Mouse (Mus musculus): Measurements from ENCODE around the gene Olfr1086.
"Not testable (repeated sequence)": the region's sequence is repeated elsewhere in the genome, so short reads cannot be mapped to it uniquely, and the experiment has no call there.

The Olfr1086 gene

DNA sequence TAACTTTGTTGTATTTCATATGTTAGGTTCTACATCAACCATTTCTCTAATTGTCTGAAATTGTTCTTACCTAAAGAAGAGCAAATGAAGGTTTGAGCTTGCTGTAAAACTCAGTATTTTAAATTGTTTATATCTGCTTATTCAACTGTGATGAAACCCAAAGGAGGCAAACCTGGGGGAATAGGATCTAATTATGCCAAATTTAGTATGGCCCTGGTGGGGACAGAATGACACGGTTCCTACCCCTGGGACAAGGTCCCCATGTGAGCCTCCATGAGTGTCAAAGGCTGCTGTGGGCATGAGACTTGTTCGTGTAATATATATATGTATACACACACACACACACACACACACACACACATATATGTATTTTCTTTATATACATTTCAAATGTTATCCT, at the start of gene Olfr1086:
Olfr1086 (minus strand) TSS at position 101 of the 400 bp plus-strand sequence.
- no peaks in the 10 kb centered on the region for H3K36me3 ChIP-seq (ENCODE audit: insufficient read depth, low read length)
- TF ChIP-seq NANOG (IDR thresholded peaks at IDR 0.05; ENCODE audit: borderline replicate concordance, low read length) = no peak
- no peak for TF ChIP-seq POU5F1 (IDR thresholded peaks at IDR 0.05; ENCODE audit: borderline replicate concordance, low read length)
- TF ChIP-seq CTCF (conservative IDR thresholded peaks at IDR 0.05; ENCODE audit: low read length) = no peak
- no peaks in the 10 kb centered on the region for H3K4me1 ChIP-seq (replicated peaks; ENCODE audit: low read depth, low read length)
- no peaks in the 10 kb centered on the region for H3K9me3 ChIP-seq (ENCODE audit: low read length)
- H3K27me3 ChIP-seq (ENCODE audit: insufficient read depth, low read length) = no peaks in the 10 kb centered on the region
- no peak within 1 kb of the TSS for H3K4me3 ChIP-seq (replicated peaks; ENCODE audit: low read length)

DNA sequence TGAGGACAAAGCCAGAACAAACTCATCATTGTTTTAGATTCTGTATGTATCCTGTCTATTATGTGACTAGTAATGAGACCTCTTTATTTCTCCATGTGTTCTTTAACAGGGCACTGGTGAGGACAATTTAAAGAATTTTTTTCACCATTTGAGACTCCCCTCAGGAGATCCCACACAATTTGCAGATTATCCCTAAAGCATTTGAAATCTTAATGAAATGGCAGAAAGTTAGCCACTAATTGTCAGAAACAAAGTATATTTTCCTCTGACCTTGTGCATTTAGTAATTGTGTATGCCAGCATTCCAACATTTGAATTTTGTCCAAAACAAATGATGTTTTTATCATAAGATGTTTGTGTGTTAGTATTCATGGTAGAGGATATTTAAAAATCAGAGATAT, 18.4 kb upstream of the Olfr1086 start, which contains the start of gene Olfr1087:
Olfr1087 (minus strand) TSS at position 101 of the 400 bp plus-strand sequence.
- H3K9me3 ChIP-seq (ENCODE audit: low read length) = no peaks in the 10 kb centered on the region
- no peaks in the 10 kb centered on the region for H3K27me3 ChIP-seq (ENCODE audit: insufficient read depth, low read length)
- no peak within 1 kb of the TSS for H3K4me3 ChIP-seq (replicated peaks; ENCODE audit: low read length)
- TF ChIP-seq NANOG (IDR thresholded peaks at IDR 0.05; ENCODE audit: borderline replicate concordance, low read length) = no peak
- no peak for TF ChIP-seq CTCF (conservative IDR thresholded peaks at IDR 0.05; ENCODE audit: low read length)
- no peak for TF ChIP-seq POU5F1 (IDR thresholded peaks at IDR 0.05; ENCODE audit: borderline replicate concordance, low read length)
- no peaks in the 10 kb centered on the region for H3K4me1 ChIP-seq (replicated peaks; ENCODE audit: low read depth, low read length)
- H3K36me3 ChIP-seq (ENCODE audit: insufficient read depth, low read length) = no peaks in the 10 kb centered on the region

DNA sequence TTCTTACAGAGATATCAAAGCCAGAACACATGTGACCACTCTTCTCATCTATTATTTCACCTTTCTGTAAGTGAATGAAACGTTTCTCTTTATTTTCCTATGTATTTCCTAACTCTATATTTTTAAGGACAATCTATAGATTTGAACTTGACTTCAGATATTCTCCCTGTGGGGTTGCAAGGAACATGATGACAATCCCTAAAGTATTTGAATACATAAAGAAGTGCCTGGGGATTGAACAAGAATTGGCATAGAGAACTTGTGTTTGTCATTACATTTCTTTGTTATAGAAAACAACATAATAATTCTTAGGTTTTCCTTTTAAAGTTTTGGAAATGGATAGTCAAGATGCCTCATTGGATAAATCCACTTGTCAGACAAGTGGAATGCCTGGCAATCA, 18.0 kb downstream of the Olfr1086 start, which contains the start of gene Olfr1085:
Olfr1085 (minus strand) TSS at position 101 of the 400 bp plus-strand sequence.
- Histone ChIP-seq H3K9me3 (ENCODE audit: low read length) (no peaks in the 10 kb centered on the region), H3K27me3 (ENCODE audit: insufficient read depth, low read length) (no peaks in the 10 kb centered on the region), H3K4me1 (replicated peaks; ENCODE audit: low read depth, low read length) (no peaks in the 10 kb centered on the region), H3K4me3 (replicated peaks; ENCODE audit: low read length) (no peak within 1 kb of the TSS), H3K36me3 (ENCODE audit: insufficient read depth, low read length) (no peaks in the 10 kb centered on the region)
- TF ChIP-seq POU5F1 (IDR thresholded peaks at IDR 0.05; ENCODE audit: borderline replicate concordance, low read length) (no peak), CTCF (conservative IDR thresholded peaks at IDR 0.05; ENCODE audit: low read length) (no peak), NANOG (IDR thresholded peaks at IDR 0.05; ENCODE audit: borderline replicate concordance, low read length) (no peak)

DNA sequence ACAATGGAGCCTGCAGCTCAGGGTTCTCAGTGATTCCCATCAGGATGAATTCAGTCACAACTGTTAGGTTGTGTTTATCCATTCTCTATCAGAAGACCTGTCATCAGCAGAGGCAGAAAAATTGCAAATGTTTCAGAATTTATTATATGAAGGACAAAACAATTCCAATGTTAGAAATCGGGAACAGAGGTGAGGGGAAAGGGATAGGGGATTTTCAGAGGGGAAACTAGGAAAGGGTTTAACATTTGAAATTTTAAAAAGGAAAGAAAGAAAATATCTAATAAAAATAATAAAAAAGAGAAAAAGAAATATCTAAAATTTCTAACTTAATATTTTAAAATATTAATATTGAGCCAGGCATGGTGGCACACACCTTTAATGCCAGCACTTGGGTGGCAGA, 40.3 kb downstream of the Olfr1086 start, which contains the start of gene Olfr1084:
Olfr1084 (minus strand) TSS at position 101 of the 400 bp plus-strand sequence.
- not testable (repeated sequence) for H3K4me3 ChIP-seq (replicated peaks; ENCODE audit: low read length); H3K36me3 ChIP-seq (ENCODE audit: insufficient read depth, low read length); H3K9me3 ChIP-seq (ENCODE audit: low read length); H3K4me1 ChIP-seq (replicated peaks; ENCODE audit: low read depth, low read length); H3K27me3 ChIP-seq (ENCODE audit: insufficient read depth, low read length)
